Mouse (Mus musculus): ENCODE measurements around the gene Mgat4d. TPM values are rescaled to one million over a fixed set of nuclear protein-coding genes. Genes with fewer than 3 reads are reported as not detected.
A peak's percentile ranks its signal among the peaks of the same experiment; 100 is the strongest.
"Not testable (repeated sequence)": the region's sequence is repeated elsewhere in the genome, so short reads cannot be mapped to it uniquely, and the experiment has no call there.

Gene Mgat4d
- polyA plus RNA-seq, 1 experiment: not detected

DNA sequence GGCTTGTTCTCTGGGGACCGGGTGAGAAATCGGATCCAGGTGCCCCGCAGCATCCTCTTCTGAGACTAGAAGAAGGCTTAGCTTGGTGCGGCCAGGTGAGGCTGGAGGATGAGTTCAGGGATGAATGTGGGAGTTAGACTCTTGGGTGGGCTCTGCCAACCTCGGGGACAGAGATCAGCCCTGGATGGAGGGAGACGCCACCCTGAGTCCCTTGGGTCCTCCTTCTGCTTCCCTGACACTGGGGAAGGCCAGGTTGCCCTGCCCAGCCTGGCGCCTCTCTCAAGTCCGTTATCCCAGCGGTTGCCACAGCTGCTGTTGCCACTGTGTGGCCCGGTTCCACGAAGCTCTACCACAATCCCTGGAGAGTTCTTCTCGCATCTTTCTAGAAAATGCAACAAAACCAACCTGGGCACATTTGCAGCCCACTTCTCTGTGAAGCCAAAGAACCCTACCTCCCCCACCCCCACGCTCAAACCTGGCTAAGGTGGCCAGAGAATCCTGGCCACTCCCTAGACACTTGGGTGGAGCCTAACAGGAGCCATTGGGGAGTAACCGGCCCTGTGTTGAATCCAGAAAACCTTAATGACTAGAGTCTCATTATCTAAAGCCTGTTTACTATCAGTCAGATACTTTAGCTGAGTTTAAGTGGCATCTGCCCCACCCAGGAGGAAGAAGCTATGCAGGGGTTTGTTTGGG, 41.9 kb downstream of the Mgat4d start:
- DNase-seq (ENCODE audit: extremely low spot score in 1 of 2, low spot score in 1 of 2): peak in 1 of 2 experiments; percentile 3

DNA sequence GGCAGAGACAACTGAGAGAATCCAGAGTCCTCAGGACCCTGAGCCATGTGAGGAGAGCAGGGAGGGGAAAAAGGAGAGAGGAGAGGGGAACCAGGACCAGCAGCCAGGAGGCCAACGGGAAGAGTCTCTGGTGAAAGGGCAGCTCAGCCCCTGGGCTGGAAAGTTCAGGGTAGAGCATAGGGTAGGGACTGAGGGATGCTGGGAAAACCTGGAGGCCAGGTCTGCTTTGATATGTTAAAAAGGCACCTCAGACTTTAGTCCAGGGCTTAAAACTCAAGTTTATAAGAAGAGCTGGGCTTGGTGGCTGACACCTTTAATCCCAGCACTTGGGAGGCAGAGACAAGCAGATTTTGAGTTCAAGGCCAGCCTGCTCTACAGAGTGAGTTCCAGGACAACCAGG, 44.2 kb downstream of the Mgat4d start:
- DNase-seq (ENCODE audit: extremely low spot score in 1 of 2, low spot score in 1 of 2): no peak

DNA sequence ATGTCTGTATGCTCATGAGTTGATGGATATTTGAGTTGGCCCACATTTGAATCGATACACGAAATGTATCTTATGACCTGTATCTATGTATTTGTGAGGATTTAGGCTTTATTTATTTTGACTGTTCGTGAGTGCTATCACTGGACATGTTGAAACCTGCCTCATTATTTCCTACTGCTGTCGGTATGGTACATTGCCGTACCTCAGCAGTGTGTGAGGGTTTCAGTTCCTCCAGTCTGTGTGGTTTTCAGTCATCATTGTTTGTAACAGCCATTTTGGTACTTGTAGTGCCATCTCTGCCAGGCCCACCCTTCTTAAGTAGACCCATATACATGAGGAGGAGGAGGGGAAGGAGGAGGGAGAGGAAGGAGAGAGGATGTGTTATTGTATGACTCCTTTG, 46.1 kb downstream of the Mgat4d start:
- no peak for DNase-seq (ENCODE audit: extremely low spot score in 1 of 2, low spot score in 1 of 2)

DNA sequence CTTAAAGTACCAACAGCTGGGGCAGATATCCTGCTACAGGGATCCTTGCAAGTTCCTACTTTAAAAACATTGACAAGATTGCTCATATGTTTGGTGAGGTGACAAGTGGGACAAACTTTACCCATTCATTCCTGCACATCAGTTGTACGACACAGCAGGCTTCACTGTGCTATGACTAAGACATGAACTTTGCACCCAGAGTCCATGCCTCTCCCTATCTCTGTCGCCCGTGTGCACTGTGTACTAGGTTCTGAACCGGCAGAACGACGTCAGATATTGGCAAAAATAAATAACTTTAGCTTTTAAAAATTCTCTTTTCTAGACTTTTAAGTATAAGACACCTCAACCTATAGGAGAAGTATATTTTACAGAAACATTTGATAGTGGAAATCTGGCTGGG, 48.4 kb downstream of the Mgat4d start:
- no peak for DNase-seq (ENCODE audit: extremely low spot score in 1 of 2, low spot score in 1 of 2)

DNA sequence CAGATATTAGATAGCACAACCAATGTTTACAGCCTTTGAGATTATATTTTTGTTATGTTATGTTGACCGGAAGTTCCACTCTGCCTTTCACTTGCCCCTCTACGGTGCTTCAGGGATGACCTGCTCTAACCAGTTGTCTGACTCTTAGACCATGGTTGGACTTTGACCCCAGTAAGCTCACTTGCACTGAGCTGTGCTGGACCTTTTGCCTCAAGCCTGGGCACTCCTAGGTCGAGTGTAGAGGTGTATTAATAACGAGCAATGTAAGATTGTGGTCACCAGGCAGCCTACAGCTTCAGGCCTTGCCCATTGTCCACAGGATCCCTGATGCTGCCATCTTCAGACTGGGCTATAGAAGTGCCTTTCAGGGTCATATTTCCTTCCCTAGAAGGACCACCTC, 49.5 kb downstream of the Mgat4d start:
- DNase-seq (ENCODE audit: extremely low spot score in 1 of 2, low spot score in 1 of 2): no peak

DNA sequence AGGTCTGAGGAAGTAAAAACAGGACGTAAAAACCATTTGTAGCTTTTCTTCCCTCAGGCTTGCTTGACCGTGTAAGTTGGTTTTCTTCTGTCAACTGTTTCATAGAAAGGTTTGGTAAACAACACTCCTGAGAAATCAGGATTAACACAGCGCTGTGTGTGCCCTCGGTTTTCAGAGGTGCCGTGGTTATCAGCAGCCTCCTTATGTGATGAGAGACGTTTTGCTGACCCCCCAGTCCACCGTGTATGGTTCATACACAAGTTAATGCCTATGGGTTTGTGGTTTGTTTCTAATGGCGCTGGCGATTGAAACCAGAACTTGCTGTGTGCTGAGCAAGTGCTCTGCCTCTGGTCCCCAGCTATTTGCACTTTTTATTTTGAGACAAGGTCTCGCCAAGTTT, 57.3 kb downstream of the Mgat4d start:
- no peak for DNase-seq (ENCODE audit: extremely low spot score in 1 of 2, low spot score in 1 of 2)

DNA sequence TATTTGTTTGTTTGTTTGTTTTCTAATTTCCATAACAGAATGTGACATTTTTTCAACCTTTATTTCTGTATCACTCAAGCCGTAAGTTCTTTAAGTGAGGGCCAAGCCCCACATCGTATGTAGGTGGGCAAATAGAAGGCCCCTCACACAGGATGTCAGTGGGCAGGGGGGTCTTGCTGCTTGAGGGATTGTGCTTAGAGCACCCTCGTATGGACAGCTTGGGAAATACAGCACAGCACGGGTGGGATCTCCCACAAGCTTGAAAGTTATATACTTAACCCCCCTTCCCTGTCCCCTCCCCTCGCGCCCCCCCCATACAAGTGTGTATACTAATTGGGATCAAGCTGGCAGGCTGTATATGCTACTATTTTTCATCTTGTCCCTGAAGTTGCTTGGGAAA, 58.6 kb downstream of the Mgat4d start:
- no peak for DNase-seq (ENCODE audit: extremely low spot score in 1 of 2, low spot score in 1 of 2)

DNA sequence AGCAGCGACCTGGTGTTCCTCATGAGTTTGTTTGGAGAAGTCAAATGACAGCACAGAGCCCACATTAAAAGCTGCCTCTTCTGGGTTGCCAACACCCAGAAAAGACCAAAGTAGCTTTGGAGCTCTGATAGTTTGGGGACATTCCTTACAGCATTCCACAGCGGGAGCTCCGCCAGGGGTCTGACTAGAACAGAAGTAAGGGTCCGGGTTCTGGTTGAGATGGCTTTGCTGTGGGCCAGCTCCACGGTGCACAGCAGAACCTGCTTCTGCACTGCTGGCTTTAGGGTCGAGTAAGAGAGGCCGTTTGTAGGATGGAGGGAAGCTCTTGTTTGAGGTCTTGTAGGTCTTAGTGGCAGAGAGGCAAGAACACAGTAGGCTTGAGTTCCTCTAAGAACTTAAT, 60.2 kb downstream of the Mgat4d start:
- DNase-seq (ENCODE audit: extremely low spot score in 1 of 2, low spot score in 1 of 2): no peak

DNA sequence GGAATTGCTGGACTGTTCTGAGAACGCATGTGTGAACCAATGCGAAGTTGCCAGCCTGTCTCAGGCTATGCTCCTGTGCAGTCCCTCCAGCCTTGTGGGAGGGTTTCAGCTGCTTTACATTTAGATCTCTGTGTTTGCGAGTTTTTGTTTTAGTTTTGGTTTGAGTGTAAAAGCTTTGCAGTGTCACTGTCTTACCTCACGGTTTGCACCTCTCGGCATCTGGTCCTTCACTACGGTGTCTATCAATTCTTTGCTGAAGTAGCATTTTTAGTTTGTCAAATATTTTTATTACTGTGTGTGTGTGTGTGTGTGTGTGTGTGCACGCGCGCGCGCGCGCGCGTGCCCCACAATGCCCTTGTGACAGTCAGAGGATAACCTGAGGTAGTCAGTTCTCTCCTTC, 68.6 kb downstream of the Mgat4d start:
- no peak for DNase-seq (ENCODE audit: extremely low spot score in 1 of 2, low spot score in 1 of 2)

DNA sequence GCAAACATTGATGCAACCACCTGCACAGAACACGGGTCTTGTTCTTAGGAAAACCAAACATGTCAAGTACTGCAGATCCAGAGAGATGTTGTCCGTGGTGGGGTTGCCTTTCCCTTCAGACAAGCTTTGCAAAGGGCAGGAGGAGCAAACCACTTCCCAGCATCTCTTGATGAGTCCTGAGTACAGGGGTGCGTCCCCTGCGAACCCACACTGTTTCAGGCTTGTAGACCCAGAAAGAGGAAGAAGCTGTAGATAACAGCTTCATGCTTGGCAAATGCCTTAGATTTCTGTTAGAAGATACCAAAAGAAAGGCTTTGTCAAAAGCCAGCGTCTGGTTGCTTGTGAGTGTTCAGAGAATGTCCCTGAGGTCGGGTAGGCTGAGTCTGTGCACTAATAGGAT, 69.7 kb downstream of the Mgat4d start:
- DNase-seq (ENCODE audit: extremely low spot score in 1 of 2, low spot score in 1 of 2): no peak

DNA sequence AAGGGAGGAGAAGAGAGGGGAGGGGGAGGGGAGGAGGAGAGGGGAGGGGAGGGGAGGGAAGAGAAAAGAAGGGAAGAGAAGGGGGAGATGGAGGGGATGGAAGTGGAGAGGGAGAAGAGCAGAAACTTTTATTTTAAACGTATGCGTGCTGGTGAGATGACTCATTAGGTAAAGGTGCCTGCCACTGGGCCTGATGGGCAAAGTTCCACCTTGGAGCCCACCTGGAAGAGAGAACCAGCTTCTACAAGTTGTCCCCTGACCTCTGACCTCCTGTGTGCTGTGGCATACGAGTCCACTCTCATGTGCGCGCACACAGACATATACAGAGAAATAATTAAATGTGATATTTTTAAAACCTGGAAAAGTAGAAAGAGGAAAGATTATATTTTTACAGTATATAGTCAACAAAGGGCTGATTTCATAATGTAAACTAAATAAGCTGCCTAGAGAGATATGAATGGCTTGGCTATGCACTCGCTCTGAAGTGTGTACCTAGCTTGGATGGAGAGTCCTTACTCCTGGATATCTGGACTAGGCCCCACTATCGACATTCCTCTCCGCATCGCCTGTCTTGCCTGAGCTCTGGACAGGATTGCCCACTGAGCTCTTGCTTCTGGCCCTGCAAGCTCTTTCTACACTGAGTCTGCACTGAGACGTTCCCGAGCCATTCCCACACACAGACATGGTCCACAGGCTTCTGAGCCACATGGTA, 70.7 kb downstream of the Mgat4d start:
- no peak for DNase-seq (ENCODE audit: extremely low spot score in 1 of 2, low spot score in 1 of 2)

DNA sequence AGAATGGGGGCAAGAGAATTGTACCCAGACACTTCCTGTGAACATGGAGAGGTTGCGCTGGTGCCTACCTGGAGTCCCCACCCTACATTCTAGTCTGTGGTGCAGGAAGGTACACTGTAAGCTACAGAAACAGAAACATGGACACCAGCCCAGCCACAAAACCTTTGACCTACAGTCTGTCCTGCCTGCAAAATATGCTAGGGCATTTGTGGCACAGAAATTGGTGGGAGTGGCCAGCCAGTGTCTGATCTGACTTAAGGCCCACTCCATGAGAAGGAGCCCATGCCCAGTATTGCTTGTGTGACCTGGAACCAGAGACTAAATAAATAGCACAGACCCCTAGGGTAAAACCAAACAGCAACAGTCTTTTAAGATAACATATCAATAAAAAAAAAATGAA, 73.1 kb downstream of the Mgat4d start:
- DNase-seq (ENCODE audit: extremely low spot score in 1 of 2, low spot score in 1 of 2): no peak

DNA sequence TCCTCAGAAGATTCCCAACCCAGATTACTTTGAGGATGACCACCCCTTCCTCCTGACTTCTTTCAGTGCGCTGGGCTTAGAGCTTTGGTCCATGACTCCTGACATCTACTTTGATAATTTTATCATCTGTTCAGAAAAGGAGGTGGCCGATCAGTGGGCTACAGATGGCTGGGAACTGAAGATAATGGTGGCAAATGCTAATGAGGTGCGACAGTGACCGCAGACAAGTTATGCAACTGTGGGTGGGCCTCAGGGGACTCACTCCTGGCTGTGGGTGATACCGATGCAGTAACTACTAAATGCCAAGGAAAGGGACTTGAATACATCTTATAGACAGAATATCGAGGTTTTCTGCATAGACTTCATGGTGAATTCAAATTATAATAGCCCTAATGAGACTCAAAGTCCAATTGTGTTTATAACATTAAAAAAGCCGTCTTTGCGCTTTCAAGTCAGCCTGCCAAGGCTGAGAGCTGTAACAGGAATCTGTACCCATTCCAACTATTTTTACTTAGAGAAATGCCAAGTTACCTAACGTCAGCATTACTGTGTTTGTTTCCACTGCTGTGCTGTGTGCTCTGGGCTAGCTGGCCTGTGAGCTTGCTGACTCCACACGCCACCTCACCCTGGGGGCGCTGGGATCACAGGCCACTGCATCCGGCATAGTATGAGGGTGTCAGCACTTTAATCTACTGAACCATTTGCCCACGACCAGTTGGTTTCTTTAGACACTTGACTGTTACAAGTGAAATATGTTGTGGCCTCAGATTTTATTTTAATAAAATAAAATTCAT, 75.0 kb downstream of the Mgat4d start:
- DNase-seq (ENCODE audit: extremely low spot score in 1 of 2, low spot score in 1 of 2): no peak

DNA sequence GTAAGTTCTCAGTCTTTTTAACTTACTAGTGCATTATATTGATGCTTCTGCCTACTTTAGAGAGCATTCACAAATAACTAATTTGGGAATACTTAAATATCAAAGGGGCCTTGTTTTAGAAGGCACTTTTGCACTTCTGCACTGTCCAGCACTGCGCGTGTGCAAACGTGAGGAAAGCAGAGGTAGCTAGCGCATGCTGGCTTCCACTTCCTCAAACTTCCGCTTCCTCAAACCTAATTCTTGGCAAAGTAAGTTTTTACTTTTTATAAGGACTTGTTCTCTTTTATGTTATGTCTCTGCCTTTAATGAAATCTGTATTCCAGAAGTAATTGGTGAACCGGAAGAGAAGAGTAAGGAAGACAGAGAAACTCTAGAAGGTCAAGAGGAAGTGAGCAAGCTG, 76.9 kb downstream of the Mgat4d start:
- DNase-seq (ENCODE audit: extremely low spot score in 1 of 2, low spot score in 1 of 2): no peak

DNA sequence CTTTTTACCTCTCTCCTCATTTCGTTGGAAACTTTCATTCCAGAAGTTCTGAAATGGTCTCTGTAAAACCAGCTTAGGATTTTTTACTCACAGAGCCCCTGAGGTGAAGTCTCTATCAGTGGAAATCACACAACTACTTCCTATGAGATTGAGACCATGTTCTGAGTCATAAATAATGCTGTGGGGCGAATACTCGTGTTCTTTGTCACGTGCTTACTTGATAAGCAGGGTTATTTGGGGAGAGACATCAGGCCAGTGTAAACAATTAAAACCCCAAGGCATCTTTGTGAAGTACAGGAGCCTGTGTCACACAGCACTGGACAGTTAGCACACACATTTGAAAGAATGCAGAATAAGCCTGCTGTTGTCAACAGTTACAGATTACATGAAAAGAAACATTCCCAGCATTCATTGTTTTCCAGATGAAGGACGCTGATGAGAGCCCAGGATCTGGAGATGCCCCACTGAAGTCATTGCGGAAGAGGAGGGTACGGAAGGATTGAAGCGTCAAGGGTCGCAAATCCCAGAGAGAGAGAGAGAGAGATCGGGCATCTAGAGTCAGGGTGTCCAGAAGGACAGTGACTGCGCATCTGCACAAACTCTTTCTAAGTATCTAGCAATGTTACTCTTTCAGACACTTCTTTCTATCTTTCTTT, 78.0 kb downstream of the Mgat4d start:
- no peak for DNase-seq (ENCODE audit: extremely low spot score in 1 of 2, low spot score in 1 of 2)

DNA sequence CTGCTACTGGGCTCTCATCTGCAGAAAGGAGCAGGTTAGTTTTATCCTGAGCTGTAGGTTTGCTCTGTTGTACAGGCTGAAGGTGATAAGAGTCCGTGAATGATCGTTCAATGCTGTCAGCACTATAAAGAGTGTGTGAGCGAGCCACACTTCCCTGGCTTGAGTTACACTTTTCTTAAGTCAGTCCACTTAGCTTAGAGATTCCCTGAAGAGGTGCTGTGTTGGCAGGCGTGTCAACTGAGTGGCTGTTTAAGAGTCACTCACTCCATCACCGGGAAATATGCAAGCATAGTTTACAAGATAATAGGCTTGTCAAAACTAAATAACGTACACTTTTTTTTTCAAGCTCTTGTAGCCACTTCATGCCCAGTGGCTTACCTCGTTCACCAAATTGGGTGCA, 78.7 kb downstream of the Mgat4d start:
- DNase-seq (ENCODE audit: extremely low spot score in 1 of 2, low spot score in 1 of 2): no peak

DNA sequence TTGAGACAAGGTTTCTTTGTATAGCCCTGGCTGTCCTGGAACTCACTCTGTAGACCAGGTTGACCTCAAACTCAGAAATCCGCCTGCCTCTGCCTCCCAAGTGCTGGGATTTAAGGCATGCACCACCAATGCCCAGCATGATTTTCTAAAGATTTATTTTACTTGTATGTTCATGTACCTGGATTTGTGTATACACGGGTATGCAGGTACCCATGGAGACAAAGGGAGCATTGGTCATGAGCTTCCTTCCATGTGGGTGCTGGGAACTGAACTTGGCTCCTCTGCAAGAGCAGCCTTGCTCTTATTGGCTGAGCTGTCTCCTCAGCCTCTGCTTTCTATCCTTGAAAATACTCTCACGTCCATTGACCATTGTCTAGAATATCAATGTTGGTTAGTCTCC, 80.3 kb downstream of the Mgat4d start:
- DNase-seq (ENCODE audit: extremely low spot score in 1 of 2, low spot score in 1 of 2): not testable (repeated sequence)

DNA sequence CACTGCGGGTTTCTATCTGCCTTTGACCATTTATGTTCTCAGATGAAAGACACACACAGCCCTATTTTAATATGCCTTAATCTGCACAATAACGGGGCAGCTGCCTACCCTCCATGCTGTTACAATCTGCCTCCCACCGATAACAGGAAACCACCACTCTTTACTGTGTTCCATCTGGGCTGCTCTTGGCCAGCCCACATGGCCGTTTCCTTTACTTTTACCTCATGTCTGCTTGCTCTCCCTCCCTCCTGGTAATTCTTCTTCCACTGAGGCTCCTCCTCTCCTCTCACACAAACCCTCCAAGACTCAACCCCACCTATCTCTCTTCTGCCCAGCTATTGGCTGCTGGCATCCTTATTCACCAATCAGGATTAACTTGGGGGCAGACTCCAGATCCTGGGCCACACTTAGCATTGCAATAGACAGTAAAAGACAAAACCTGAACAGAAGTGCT, 80.8 kb downstream of the Mgat4d start:
- no peak for DNase-seq (ENCODE audit: extremely low spot score in 1 of 2, low spot score in 1 of 2)
